15 mouse cellular contexts compared by ENCODE assay signal in genomic region chr16:8530018-8530417, GRCm38 (mm10). TPM values are rescaled to one million over a fixed set of nuclear protein-coding genes. Genes with fewer than 3 reads are reported as not detected.
A peak's percentile ranks its signal among the peaks of the same experiment; 100 is the strongest.
DNase-seq lines count a peak whose midpoint lies in the region; ATAC-seq and TF ChIP-seq lines count a peak whose summit lies in the region.
"Had no signal": no experiment of that assay in that cellular context is flagged by ENCODE, and none has a peak within 500 bp of the region (broad histone marks: within the 10 kb centered on the region; RNA-seq: fewer than 3 reads in every experiment).

No protein-coding gene starts in this region.

- no peak overlapping the region for H3K4me2 ChIP-seq in hindbrain, postnatal 0 days (ENCODE audit: low read depth, low read length)
- H3K4me2 ChIP-seq in hindbrain, embryonic 11.5 days (replicated peaks; ENCODE audit: low read depth, low read length), result no peak overlapping the region
- H3K4me2 ChIP-seq: limb, embryonic 13.5 days had no signal

- no peak overlapping the region for H3K9ac ChIP-seq in hindbrain, postnatal 0 days (replicated peaks; ENCODE audit: low read length)
- no peak overlapping the region for H3K9ac ChIP-seq in hindbrain, embryonic 11.5 days (ENCODE audit: low read depth, low read length)
- H3K9ac ChIP-seq: limb, embryonic 13.5 days had no signal

- H3K36me3 ChIP-seq in hindbrain, postnatal 0 days (ENCODE audit: insufficient read depth, low read length), result no peaks in the 10 kb centered on the region
- H3K36me3 ChIP-seq in hindbrain, embryonic 11.5 days (ENCODE audit: control insufficient read depth, insufficient read depth, low read length), result no peaks in the 10 kb centered on the region

- H3K27me3 ChIP-seq in hindbrain, postnatal 0 days (ENCODE audit: insufficient read depth, low read length), result no peaks in the 10 kb centered on the region
- H3K27me3 ChIP-seq in hindbrain, embryonic 11.5 days (ENCODE audit: control insufficient read depth, insufficient read depth, low read length), result no peaks in the 10 kb centered on the region
- H3K27me3 ChIP-seq: limb, embryonic 13.5 days had no signal

- H3K4me1 ChIP-seq in hindbrain, postnatal 0 days (ENCODE audit: insufficient read depth, low read length), result peaks cover 4% of the 10 kb centered on the region; the same call in 1 of the 2 replicates
- H3K4me1 ChIP-seq in hindbrain, embryonic 11.5 days (replicated peaks; ENCODE audit: control insufficient read depth, insufficient read depth, low read length), result no peaks in the 10 kb centered on the region

- peak overlapping the region; percentile 26; the same call in 1 of the 2 replicates for H3K27ac ChIP-seq in hindbrain, postnatal 0 days
- no peak overlapping the region for H3K27ac ChIP-seq in hindbrain, embryonic 11.5 days (ENCODE audit: low read depth, low read length)
- H3K27ac ChIP-seq: limb, embryonic 13.5 days had no signal

- TF ChIP-seq CTCF in hindbrain, postnatal 0 days (IDR thresholded peaks at IDR 0.05; ENCODE audit: low read depth), result no peak

- no peak overlapping the region for H3K4me3 ChIP-seq in hindbrain, postnatal 0 days (ENCODE audit: low read length)
- H3K4me3 ChIP-seq in hindbrain, embryonic 11.5 days (ENCODE audit: low read depth, low read length), result no peak overlapping the region
- H3K4me3 ChIP-seq: limb, embryonic 13.5 days had no signal

- DNase-seq in hindbrain, postnatal 0 days (ENCODE audit: low spot score), result peak; percentile 41
- no peak for DNase-seq in hindbrain, embryonic 11.5 days (ENCODE audit: low spot score)
- DNase-seq in ZHBTc4 (ENCODE audit: low read depth, low spot score), result peak; percentile 12
- peak; percentile 16 for DNase-seq in naive thymus-derived CD4-positive, alpha-beta T cell, adult 2 months (ENCODE audit: low read depth)
- DNase-seq in cerebellum, adult 8-10 months, result no peak
- DNase-seq in Muller cell, postnatal 12 days (ENCODE audit: inconsistent ontology term), result no peak
- DNase-seq: adrenal gland, postnatal 36 days; heart, postnatal 14 days; kidney, adult 8-10 months; lung, postnatal 10 days; midbrain, embryonic 14.5 days had no signal

- no peaks in the 10 kb centered on the region for H3K9me3 ChIP-seq in hindbrain, postnatal 0 days (ENCODE audit: low read length)
- H3K9me3 ChIP-seq in hindbrain, embryonic 11.5 days (ENCODE audit: control insufficient read depth, low read length), result no peaks in the 10 kb centered on the region
- H3K9me3 ChIP-seq: limb, embryonic 13.5 days had no signal

- WGBS in hindbrain, postnatal 0 days, result 56% methylated on average over 14 of the region's 14 CpGs
- 81% methylated on average over 14 of the region's 14 CpGs for WGBS in hindbrain, embryonic 11.5 days

- ATAC-seq in hindbrain, postnatal 0 days, result no peak
- ATAC-seq in hindbrain, embryonic 11.5 days (ENCODE audit: low FRiP score), result no peak
- ATAC-seq in hematopoietic stem cell, adult 5-6 weeks (replicated peaks in 1 of 2; ENCODE audit: insufficient read depth in 1 of 2, low FRiP score in 2 of 2, low TSS enrichment in 1 of 2, low read depth in 1 of 2, poor library complexity in 2 of 2, severe bottlenecking in 2 of 2), result peak; percentile 71 to 85
- ATAC-seq in megakaryocyte, adult 5-6 weeks (ENCODE audit: poor library complexity, severe bottlenecking), result no peak

RNA-seq across cellular contexts. Expression of gene Abat, which starts 16.8 kb away (rescaled TPM):
- total RNA-seq in hindbrain, postnatal 0 days (2014; rRNA removed), result 149 and 157 TPM in 2 replicates
- polyA plus RNA-seq in hindbrain, postnatal 0 days (2015; fragmentation: Nextera tagmentation; extraction: Ambion mirVana), result 108 and 111 TPM in 2 replicates
- 27.4 and 33.1 TPM in 2 replicates for polyA plus RNA-seq in hindbrain, embryonic 11.5 days (2014; fragmentation: Nextera tagmentation; extraction: Ambion mirVana)
- 0.44 and 1.1 TPM in 2 replicates for total RNA-seq in hematopoietic stem cell, adult 5-6 weeks (2017)
- 0.02 TPM in 1 of 2 replicates, not detected in the other for total RNA-seq in megakaryocyte, adult 5-6 weeks (2015)
- total RNA-seq in megakaryocyte, adult 5-6 weeks (2017), result 0.20 TPM in 1 of 2 replicates, not detected in the other
- total RNA-seq: neutrophil, adult 5-6 weeks had no signal

RNA-seq across cellular contexts. Expression of gene Mettl22, which starts 59.4 kb away (rescaled TPM):
- 34.0 and 39.0 TPM in 2 replicates for total RNA-seq in hindbrain, postnatal 0 days (2014; rRNA removed)
- 66.3 and 66.9 TPM in 2 replicates for polyA plus RNA-seq in hindbrain, postnatal 0 days (2015; fragmentation: Nextera tagmentation; extraction: Ambion mirVana)
- polyA plus RNA-seq in hindbrain, embryonic 11.5 days (2014; fragmentation: Nextera tagmentation; extraction: Ambion mirVana), result 21.1 and 24.2 TPM in 2 replicates
- 14.8 and 40.5 TPM in 2 replicates for total RNA-seq in hematopoietic stem cell, adult 5-6 weeks (2017)
- total RNA-seq in megakaryocyte, adult 5-6 weeks (2015), result 2.9 and 6.1 TPM in 2 replicates
- 2.7 and 4.5 TPM in 2 replicates for total RNA-seq in megakaryocyte, adult 5-6 weeks (2017)

Comparison
In these comparisons a context has a peak if more than half of its experiments do, and no peak if none do; other contexts are left out.
1. DNase-seq: peak in hindbrain, postnatal 0 days (single experiment), ZHBTc4 (single experiment) and naive thymus-derived CD4-positive, alpha-beta T cell, adult 2 months (single experiment); none in hindbrain, embryonic 11.5 days (single experiment), cerebellum, adult 8-10 months (single experiment) and Muller cell, postnatal 12 days (single experiment).
2. ATAC-seq: peak in hematopoietic stem cell, adult 5-6 weeks (2 of 2); none in hindbrain, postnatal 0 days (single experiment), hindbrain, embryonic 11.5 days (single experiment) and megakaryocyte, adult 5-6 weeks (single experiment).
3. RNA of gene Abat, which starts 16.8 kb away (total RNA-seq): 149 to 157 TPM in hindbrain, postnatal 0 days; 0.44 to 1.1 TPM in hematopoietic stem cell, adult 5-6 weeks and 0.02 to 0.20 TPM in megakaryocyte, adult 5-6 weeks; every median in the first group is over 10 times any median in the second.